Mouse (Mus musculus) C2C12 (cell line): ENCODE data around the gene Shroom2. TPM values are rescaled to one million over a fixed set of nuclear protein-coding genes. Genes with fewer than 3 reads are reported as not detected.

Experiments
- H3K27me3 ChIP-seq: one replicate; pipeline ENCODE4 v1.6.1; 2011; ENCODE audit not compliant: control insufficient read depth, insufficient read depth, insufficient read length
- H3K36me3 ChIP-seq: one replicate; pipeline ENCODE4 v1.6.1; 2011; ENCODE audit not compliant: control insufficient read depth, insufficient read depth
- H3K4me3 ChIP-seq: one replicate; pipeline ENCODE4 v1.5.1; 2011; ENCODE audit warnings: mild to moderate bottlenecking, control low read depth; ENCODE audit not compliant: poor library complexity, insufficient read depth, severe bottlenecking
- H3K79me2 ChIP-seq: one replicate; pipeline ENCODE4 v1.6.1; 2011; ENCODE audit not compliant: control insufficient read depth, insufficient read depth
- H3K79me3 ChIP-seq: one replicate; pipeline ENCODE4 v1.6.1; 2011; ENCODE audit warnings: low read depth, control low read depth
- H3ac ChIP-seq: one replicate; pipeline ENCODE3; 2011; ENCODE audit warnings: low read depth; ENCODE audit not compliant: control insufficient read depth, insufficient read length
- CEBPB ChIP-seq: IDR thresholded peaks from one replicate; pipeline ENCODE4 v1.6.1; 2011; ENCODE audit warnings: low read depth, mild to moderate bottlenecking, control low read depth, moderate library complexity
- CTCF ChIP-seq: IDR thresholded peaks from one replicate; pipeline ENCODE4 v1.5.1; 2011; ENCODE audit not compliant: control insufficient read depth, insufficient read depth, insufficient read length
- FOSL1 ChIP-seq: IDR thresholded peaks from one replicate; pipeline ENCODE4 v1.8.0; 2011; ENCODE audit warnings: mild to moderate bottlenecking, low read length; ENCODE audit not compliant: poor library complexity, insufficient read depth, severe bottlenecking
- MAX ChIP-seq: IDR thresholded peaks from one replicate; pipeline ENCODE4 v1.6.1; 2011; ENCODE audit warnings: mild to moderate bottlenecking, control low read depth
- MYOD1 ChIP-seq: IDR thresholded peaks from one replicate; pipeline ENCODE4 v1.6.1; 2011; ENCODE audit warnings: low read depth; ENCODE audit not compliant: control insufficient read depth, insufficient read length
- MYOG ChIP-seq: IDR thresholded peaks from one replicate; pipeline ENCODE4 v1.6.1; 2011; ENCODE audit not compliant: control insufficient read depth, insufficient read length; ENCODE audit errors: extremely low read depth
- USF1 ChIP-seq: IDR thresholded peaks from one replicate; pipeline ENCODE4 v1.6.1; 2011; ENCODE audit warnings: low read depth, mild to moderate bottlenecking, control low read depth, moderate library complexity
- polyA plus RNA-seq: library from polyadenylated mRNA; unstranded; fragments of >200 nt; fragmentation: generic; extraction: Trizol; gene quantifications from one replicate; pipeline ENCODE4 v1.2.1, GENCODE M21; 2012; ENCODE audit warnings: missing spikeins

Gene Shroom2
- polyA plus RNA-seq, 1 experiment: 0.08 TPM

- no peaks in the 10 kb centered on the region for H3K79me3 ChIP-seq
- H3K27me3 ChIP-seq: no peaks in the 10 kb centered on the region
- no peaks in the 10 kb centered on the region for H3K79me2 ChIP-seq
- no peak within 1 kb of the TSS for H3ac ChIP-seq
- H3K36me3 ChIP-seq: no peaks in the 10 kb centered on the region
- TF ChIP-seq MYOD1: no peak
- no peak for TF ChIP-seq MAX
- TF ChIP-seq MYOG: no peak
- no peak for TF ChIP-seq CEBPB
- TF ChIP-seq USF1: no peak
- no peak for TF ChIP-seq CTCF
- TF ChIP-seq FOSL1: no peak
- H3K4me3 ChIP-seq: no peak within 1 kb of the TSS
Measured at GRCm38 (mm10) chrX:152563034-152563433, 206.2 kb downstream of the Shroom2 start, which contains the start of gene Cldn34a. Gene Cldn34a (plus strand): TSS chrX:152563334.

Other genes starting within 250 kb of the Shroom2 start
- gene Cldn34a, start 206.1 kb downstream of the Shroom2 start, polyA plus RNA-seq: not detected
- gene Gpr143, start 12.5 kb upstream of the Shroom2 start, polyA plus RNA-seq: not detected
- not detected for gene Usp51, start 237.0 kb upstream of the Shroom2 start, polyA plus RNA-seq